8 mouse cellular contexts compared by ENCODE assay signal in genomic region chr10:75316472-75316871, GRCm38 (mm10). TPM values are rescaled to one million over a fixed set of nuclear protein-coding genes. Genes with fewer than 3 reads are reported as not detected.
DNase-seq lines count a peak whose midpoint lies in the region; ATAC-seq and TF ChIP-seq lines count a peak whose summit lies in the region.

No protein-coding gene starts in this region.

- WGBS in lung, embryonic 15.5 days: 2% methylated on average over 9 of the region's 9 CpGs
- 7% methylated on average over 9 of the region's 9 CpGs for WGBS in embryonic facial prominence, embryonic 11.5 days
- 7% methylated on average over 9 of the region's 9 CpGs for WGBS in hindbrain, postnatal 0 days
- 9% methylated on average over 9 of the region's 9 CpGs for WGBS in midbrain, embryonic 15.5 days

- H3K4me3 ChIP-seq in lung, embryonic 15.5 days: peak overlapping the region; percentile 58
- peak overlapping the region; percentile 40 for H3K4me3 ChIP-seq in embryonic facial prominence, embryonic 11.5 days (ENCODE audit: low read depth, low read length)
- peak overlapping the region; percentile 38 for H3K4me3 ChIP-seq in hindbrain, postnatal 0 days (ENCODE audit: low read length)
- peak overlapping the region; percentile 36 for H3K4me3 ChIP-seq in midbrain, embryonic 15.5 days

- peak; percentile 25 for ATAC-seq in lung, embryonic 15.5 days (ENCODE audit: borderline replicate concordance, extremely low read depth, low FRiP score, low TSS enrichment)
- 0 out of 2 replicates have a peak, but pooled peaks have one; percentile 5 for ATAC-seq in embryonic facial prominence, embryonic 11.5 days (replicated peaks; ENCODE audit: insufficient number of reproducible peaks, low FRiP score, low TSS enrichment, low read depth)
- peak; percentile 16; the same call in 1 of the 2 replicates for ATAC-seq in hindbrain, postnatal 0 days
- ATAC-seq in midbrain, embryonic 15.5 days (replicated peaks): peak; percentile 53
- no peak for ATAC-seq in cerebellum, adult (ENCODE audit: insufficient number of reproducible peaks, low FRiP score, low TSS enrichment)

- no peak for DNase-seq in lung, adult 18-20 months
- peak; percentile 30 for DNase-seq in embryonic facial prominence, embryonic 11.5 days (ENCODE audit: low spot score)
- DNase-seq in hindbrain, postnatal 0 days (ENCODE audit: low spot score): no peak
- no peak for DNase-seq in urinary bladder, adult 2 months (ENCODE audit: low spot score)
- DNase-seq in left cerebral cortex, adult 8-10 months (ENCODE audit: low spot score in 2 of 2): no peak

- peaks cover 8% of the 10 kb centered on the region for H3K36me3 ChIP-seq in lung, embryonic 15.5 days
- no peaks in the 10 kb centered on the region for H3K36me3 ChIP-seq in embryonic facial prominence, embryonic 11.5 days (replicated peaks; ENCODE audit: control insufficient read depth, insufficient read depth, low read depth, low read length)
- peaks cover 14% of the 10 kb centered on the region; the same call in 1 of the 2 replicates for H3K36me3 ChIP-seq in hindbrain, postnatal 0 days (ENCODE audit: insufficient read depth, low read length)
- peaks cover 5% of the 10 kb centered on the region; the same call in 1 of the 2 replicates for H3K36me3 ChIP-seq in midbrain, embryonic 15.5 days (replicated peaks)

- peaks cover 27% of the 10 kb centered on the region for H3K27me3 ChIP-seq in lung, embryonic 15.5 days
- H3K27me3 ChIP-seq in embryonic facial prominence, embryonic 11.5 days (ENCODE audit: control insufficient read depth, insufficient read depth, low read length): peaks cover 27% of the 10 kb centered on the region
- 0 out of 2 replicates have a peak, but pooled peaks cover 12% of the 10 kb centered on the region for H3K27me3 ChIP-seq in hindbrain, postnatal 0 days (ENCODE audit: insufficient read depth, low read length)
- peaks cover 26% of the 10 kb centered on the region for H3K27me3 ChIP-seq in midbrain, embryonic 15.5 days (replicated peaks)

- peak overlapping the region; percentile 55; the same call in 1 of the 2 replicates for H3K9ac ChIP-seq in lung, embryonic 15.5 days
- peak overlapping the region; percentile 48; the same call in 1 of the 2 replicates for H3K9ac ChIP-seq in embryonic facial prominence, embryonic 11.5 days (replicated peaks; ENCODE audit: low read length)
- peak overlapping the region; percentile 22; the same call in 1 of the 2 replicates for H3K9ac ChIP-seq in hindbrain, postnatal 0 days (replicated peaks; ENCODE audit: low read length)
- H3K9ac ChIP-seq in midbrain, embryonic 15.5 days: peak overlapping the region; percentile 29; the same call in 1 of the 2 replicates

- H3K4me2 ChIP-seq in lung, embryonic 15.5 days: peak overlapping the region; percentile 80
- peak overlapping the region; percentile 57 for H3K4me2 ChIP-seq in embryonic facial prominence, embryonic 11.5 days (ENCODE audit: low read depth, low read length)
- H3K4me2 ChIP-seq in hindbrain, postnatal 0 days (ENCODE audit: low read depth, low read length): peak overlapping the region; percentile 53
- peak overlapping the region; percentile 52 for H3K4me2 ChIP-seq in midbrain, embryonic 15.5 days

- no peaks in the 10 kb centered on the region for H3K9me3 ChIP-seq in lung, embryonic 15.5 days
- H3K9me3 ChIP-seq in embryonic facial prominence, embryonic 11.5 days (replicated peaks; ENCODE audit: control insufficient read depth, low read length): no peaks in the 10 kb centered on the region
- no peaks in the 10 kb centered on the region for H3K9me3 ChIP-seq in hindbrain, postnatal 0 days (ENCODE audit: low read length)
- no peaks in the 10 kb centered on the region for H3K9me3 ChIP-seq in midbrain, embryonic 15.5 days

- peak overlapping the region; percentile 35; the same call in 1 of the 2 replicates for H3K27ac ChIP-seq in lung, embryonic 15.5 days
- H3K27ac ChIP-seq in embryonic facial prominence, embryonic 11.5 days (replicated peaks; ENCODE audit: low read depth, low read length): no peak overlapping the region
- H3K27ac ChIP-seq in hindbrain, postnatal 0 days: 0 out of 2 replicates have a peak overlapping the region, but pooled peaks have one; percentile 4
- H3K27ac ChIP-seq in midbrain, embryonic 15.5 days: no peak overlapping the region

- peaks cover 38% of the 10 kb centered on the region for H3K4me1 ChIP-seq in lung, embryonic 15.5 days
- no peaks in the 10 kb centered on the region for H3K4me1 ChIP-seq in embryonic facial prominence, embryonic 11.5 days (ENCODE audit: control insufficient read depth, insufficient read depth, low read length)
- H3K4me1 ChIP-seq in hindbrain, postnatal 0 days (ENCODE audit: insufficient read depth, low read length): peaks cover 5% of the 10 kb centered on the region
- H3K4me1 ChIP-seq in midbrain, embryonic 15.5 days: peaks cover 14% of the 10 kb centered on the region

- TF ChIP-seq CTCF in hindbrain, postnatal 0 days (IDR thresholded peaks at IDR 0.05; ENCODE audit: low read depth): no peak

RNA-seq across cellular contexts. Expression of gene Adora2a, which starts 0.2 kb away (rescaled TPM):
- 7.1 and 7.5 TPM in 2 replicates for polyA plus RNA-seq in lung, embryonic 15.5 days (2015; fragmentation: Nextera tagmentation; extraction: Ambion mirVana)
- 3.8 and 7.4 TPM in 2 replicates for polyA plus RNA-seq in embryonic facial prominence, embryonic 11.5 days (2014; fragmentation: Nextera tagmentation; extraction: Ambion mirVana)
- total RNA-seq in hindbrain, postnatal 0 days (2014; rRNA removed): 4.7 and 8.5 TPM in 2 replicates
- polyA plus RNA-seq in hindbrain, postnatal 0 days (2015; fragmentation: Nextera tagmentation; extraction: Ambion mirVana): 1.7 TPM in 2 replicates
- polyA plus RNA-seq in midbrain, embryonic 15.5 days (2015; fragmentation: Nextera tagmentation; extraction: Ambion mirVana): 3.8 and 4.0 TPM in 2 replicates
- polyA plus RNA-seq in urinary bladder, adult 2 months (2012; rRNA removed): 2.0 and 2.1 TPM in 2 replicates
- 10 to 100 TPM; 57.0 to 85.4 (median 75.0) TPM for total RNA-seq in left cerebral cortex, adult 8-10 months (2022)

Comparison
In these comparisons a context has a peak if more than half of its experiments do, and no peak if none do; other contexts are left out.
1. H3K27ac ChIP-seq: peak in lung, embryonic 15.5 days (single experiment) and hindbrain, postnatal 0 days (single experiment); none in embryonic facial prominence, embryonic 11.5 days (single experiment) and midbrain, embryonic 15.5 days (single experiment).
2. Peak in every context shown above with its lines, with median percentiles within 50 percentile points of each other: H3K4me2 ChIP-seq, H3K4me3 ChIP-seq and H3K9ac ChIP-seq.